Mouse (Mus musculus) spleen, adult 2 months (tissue): ENCODE measurements around the gene Ssc4d.

ENCODE experiments used
- CTCF ChIP-seq: fragments of 200-500 bp; IDR thresholded peaks from 2 replicates; pipeline ENCODE4 v1.5.1; 2011; ENCODE audit warnings: mild to moderate bottlenecking, inconsistent platforms; ENCODE audit not compliant: insufficient read depth, insufficient read length, insufficient replicate concordance; ENCODE audit errors: extremely low read depth
- POLR2A ChIP-seq: fragments of 200-500 bp; IDR thresholded peaks from 2 replicates; pipeline ENCODE4 v1.6.1; 2011; ENCODE audit warnings: low read depth, low read length, inconsistent platforms

DNA sequence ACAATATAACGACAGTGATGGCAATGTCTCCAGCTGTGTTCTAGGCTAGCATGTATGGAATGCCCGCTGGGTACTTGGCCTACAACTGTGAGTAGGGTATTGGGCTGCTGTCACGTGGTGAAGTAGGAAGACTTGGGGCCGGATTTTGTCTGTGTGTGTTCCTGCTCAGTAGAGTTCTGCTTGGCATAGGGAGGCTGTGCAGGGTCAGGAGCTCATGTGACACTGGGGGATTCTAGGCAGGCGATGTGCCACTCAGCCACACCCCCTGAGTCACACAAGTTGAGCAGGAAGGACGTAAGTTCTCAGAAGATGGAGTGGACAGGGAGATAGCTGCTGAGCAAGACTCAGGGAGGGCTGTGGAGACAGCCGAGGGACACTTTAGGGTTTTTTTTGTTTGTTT is 33.4 kb upstream of the Ssc4d start:
- TF ChIP-seq CTCF = no peak
- TF ChIP-seq POLR2A = no peak
